Mouse (Mus musculus) small intestine, adult 2 months (tissue): ENCODE data around the gene Vmn1r236.

ENCODE experiments used
- CTCF ChIP-seq: fragments of 200-500 bp; IDR thresholded peaks from 2 replicates; pipeline ENCODE4 v1.5.1; 2012; ENCODE audit warnings: low read depth, mild to moderate bottlenecking, control low read depth, inconsistent platforms, low read length, moderate library complexity, mixed read lengths; ENCODE audit not compliant: insufficient replicate concordance, insufficient read length; ENCODE audit errors: extremely low read depth
- POLR2A ChIP-seq: fragments of 200-500 bp; IDR thresholded peaks from 2 replicates; pipeline ENCODE4 v1.6.1; 2012; ENCODE audit warnings: low read depth, mild to moderate bottlenecking, control low read depth, inconsistent platforms, low read length, moderate library complexity

- no peak for TF ChIP-seq POLR2A
- no peak for TF ChIP-seq CTCF
Measured at GRCm38 (mm10) chr17:21256111-21256510, 26.6 kb upstream of the Vmn1r236 start, which contains the start of gene Vmn1r235.
